Mouse (Mus musculus): Measurements from ENCODE around the gene Htr6.

Gene Htr6

DNA sequence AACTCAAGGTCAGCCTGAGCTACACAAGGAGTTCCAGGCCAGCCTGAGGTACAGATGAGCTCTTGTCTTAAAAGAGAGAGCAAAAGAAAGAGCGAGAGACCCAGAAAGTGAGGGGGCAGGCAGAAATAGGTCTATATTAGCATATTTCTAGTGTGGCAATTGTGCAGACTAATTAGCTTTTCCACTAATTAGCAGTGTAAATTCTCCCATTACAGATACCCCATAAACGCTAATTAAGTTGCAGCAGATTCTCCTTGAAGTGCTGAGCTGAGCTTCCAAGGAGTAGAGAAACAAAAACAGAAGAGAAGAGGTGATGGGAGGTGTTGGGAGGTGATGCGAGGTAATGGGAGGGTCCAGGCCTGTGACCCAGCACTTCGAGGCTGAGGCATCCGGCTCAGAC, 32.8 kb downstream of the Htr6 start:
- no peak for DNase-seq

DNA sequence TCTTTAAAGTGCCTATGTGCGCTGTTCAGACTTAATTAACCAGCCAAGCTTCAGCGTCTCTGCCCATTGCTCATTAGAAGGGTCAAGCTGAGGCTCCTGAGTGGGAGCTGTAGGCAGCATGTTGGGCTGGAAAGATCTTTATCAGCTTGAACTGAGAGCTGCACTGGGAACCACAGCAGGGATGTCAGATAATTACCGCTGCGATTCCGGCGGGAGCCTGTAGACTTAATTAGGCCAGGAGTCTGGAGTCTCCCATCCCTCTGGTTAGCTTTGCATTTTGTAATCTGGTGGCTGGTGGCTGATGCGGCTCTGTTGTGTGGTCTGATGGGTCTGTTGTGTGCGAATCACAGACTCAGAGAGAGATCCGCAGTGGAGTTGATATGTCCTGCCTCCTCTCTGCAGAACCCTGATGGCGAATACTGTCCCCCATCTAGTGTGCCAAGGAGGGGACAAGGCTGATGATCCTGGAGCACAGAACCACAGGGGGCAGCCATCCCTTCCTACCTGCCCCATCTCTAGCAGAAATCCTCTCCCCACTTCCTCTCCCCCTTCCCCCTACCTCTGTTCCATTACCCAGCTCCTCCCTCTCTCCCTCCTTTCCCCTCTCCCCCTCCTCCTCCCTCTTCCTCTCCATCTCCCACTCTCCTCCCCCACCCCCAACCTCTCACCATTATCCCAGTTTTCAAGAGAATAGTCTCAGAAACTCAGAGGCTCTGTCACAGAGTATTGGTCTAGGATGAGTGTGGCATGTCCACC, 35.1 kb downstream of the Htr6 start:
- DNase-seq: no peak

DNA sequence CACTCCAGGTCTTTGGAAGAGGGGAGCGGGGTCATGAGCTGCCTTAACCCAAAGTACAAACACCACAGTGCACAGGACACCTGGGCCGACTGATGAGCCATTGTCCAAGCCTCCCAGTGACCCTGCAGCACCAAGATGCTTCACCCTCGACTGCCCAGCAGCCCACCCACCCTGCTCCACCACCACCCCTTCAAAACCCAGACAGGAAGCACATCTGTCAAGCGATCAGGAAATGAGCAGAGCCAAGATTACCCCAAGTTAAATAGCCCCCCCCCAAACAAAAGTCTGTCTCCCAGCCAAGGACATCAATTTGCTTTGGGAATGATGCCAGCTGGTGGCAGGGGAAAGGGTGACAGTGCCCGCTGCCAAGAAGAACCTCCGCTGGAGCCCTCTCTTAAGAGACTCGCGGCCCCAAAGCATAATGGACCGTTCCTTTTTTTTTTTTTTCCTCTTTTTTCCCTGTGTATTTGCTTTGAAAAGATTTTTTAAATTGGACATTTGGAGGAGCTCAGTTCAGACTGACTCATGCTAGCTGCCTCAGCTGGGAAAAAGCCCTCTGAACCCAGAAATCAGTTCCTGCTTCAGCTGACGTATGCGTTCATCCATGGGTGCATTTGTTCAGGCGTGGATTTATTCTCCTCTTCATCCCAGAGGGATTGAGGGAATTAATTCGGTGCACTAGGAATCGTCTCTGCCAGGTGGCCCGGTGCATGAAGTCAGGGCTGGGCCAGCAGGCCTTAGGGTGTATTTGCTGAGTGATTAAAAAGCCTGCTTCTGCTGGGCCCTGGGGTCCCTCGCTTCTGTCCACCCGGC, 37.4 kb downstream of the Htr6 start:
- no peak for DNase-seq

DNA sequence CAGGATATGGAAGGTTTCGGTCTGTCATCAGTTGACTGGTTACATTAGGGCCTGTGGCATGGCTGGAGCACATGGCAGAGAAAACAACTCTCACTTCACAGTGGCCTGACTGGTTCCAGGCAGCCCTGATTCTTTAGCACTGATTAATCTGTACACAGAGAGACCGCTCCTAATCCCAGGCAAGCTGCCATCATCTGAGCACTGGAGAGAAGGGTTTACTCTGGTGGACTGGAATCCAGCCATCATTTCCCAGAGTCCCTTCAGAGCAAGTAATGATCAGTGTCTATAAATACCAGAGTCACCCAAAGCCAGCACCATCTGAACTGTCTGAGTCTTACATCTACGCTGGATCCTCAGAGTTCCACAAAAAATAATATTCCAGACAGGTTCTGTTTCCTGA, 39.6 kb downstream of the Htr6 start:
- no peak for DNase-seq

DNA sequence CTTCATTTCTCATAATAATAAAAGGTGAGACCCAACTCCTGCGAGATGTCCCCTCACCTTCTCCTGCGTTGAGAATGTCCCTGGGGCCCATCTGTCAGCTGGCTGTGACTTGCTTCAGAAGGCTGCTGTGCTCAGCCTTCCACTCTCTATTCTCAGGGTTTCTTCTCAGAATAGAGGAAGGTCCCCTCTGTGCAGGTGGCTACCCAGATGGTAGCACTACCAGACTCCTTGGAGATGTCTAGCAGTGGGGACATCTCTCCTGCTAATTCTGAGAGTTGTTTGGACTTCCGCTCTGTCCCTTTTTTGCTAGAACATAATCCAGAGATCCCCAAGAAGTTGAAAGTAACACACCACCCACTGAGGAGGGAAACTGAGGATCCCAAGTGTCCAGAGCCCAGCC, 40.4 kb downstream of the Htr6 start:
- DNase-seq: no peak

DNA sequence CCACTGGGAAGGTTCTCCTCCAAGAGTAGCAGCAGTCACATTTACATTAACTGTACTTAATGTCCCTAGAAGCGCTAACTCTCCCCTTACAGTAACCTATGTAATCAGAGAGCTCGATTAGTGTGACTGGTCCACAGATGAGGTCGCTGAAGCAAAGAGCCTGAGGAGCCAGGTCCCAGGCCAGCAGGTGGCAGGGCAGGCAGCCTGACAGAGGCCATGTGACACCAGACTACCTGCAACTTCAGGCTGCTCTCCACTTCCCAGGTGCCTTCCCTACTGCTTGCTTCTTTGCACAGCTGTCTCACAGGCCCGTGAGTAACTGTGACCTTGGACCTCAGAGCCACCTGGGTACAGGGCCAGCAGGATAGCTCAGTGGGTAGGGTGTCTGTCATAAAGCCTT, 40.8 kb downstream of the Htr6 start:
- no peak for DNase-seq

DNA sequence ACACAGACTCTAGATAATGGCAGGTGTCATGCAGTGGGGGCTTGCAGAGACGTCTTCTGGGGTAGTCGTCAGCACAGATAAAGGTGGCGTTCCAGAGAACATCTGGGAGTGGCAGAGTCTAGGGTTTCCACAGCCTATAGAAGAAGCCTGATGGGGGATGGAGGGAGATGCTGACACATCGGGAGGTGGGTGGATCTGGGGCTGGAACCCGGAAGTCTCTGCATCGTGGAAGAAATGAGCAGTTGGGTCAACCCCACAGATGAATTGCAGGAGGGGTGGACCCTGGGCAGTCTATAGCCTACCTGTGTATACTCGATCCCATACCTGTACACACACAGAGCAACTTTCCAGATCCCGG, 41.4 kb downstream of the Htr6 start:
- no peak for DNase-seq

DNA sequence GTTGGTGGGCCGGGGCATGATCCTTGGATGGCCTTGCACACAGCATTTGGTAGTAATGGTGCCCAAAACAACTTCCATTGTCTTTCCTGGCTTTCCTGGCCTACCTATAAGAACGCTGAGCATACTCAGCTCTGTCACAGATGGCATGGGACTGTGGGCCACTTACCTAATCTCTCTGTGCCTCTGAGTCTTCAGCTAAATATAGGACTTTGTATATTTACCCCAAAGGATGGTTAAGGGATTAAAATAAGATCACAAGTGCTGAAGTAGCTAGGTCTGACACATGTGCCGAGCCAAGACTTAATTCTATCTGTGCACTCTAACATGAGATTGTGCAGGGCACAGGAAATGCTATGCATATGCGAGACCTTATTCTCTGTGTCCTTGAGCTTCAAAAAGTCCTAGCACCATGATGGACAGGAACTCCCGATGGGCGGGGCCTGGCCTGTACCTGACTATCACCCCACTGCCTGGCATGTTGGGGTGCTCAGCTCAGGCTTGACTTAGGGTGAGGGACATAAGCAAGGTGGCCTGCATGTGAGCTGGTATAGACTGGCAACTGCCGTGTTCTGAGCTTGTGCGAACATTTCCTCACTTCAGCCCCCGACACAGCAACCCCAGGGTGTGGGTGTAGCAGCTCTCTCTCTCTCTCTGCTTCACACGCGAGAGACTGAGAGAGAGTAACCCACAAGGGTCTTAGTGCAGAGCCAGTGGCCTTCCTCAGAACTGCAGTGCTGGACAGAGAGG, 41.9 kb downstream of the Htr6 start:
- DNase-seq: no peak

DNA sequence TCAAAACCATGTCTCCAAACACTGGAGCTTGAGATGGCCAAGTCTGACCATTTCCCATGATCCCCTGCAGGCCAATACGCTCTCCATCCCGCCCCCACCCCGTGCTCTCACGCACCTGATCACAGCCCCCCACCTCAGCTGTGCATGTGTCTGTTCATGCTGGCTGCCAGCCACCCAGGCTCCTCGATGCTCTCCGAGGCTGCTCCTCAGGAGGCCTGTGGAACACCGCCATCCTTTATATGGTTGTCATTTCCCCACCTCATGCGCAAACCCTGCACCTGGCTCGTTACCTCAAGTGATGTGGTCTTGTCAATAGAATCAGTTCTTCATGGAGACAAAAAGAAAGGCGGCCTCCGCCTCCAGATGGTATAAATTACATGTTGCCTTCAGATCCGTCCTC, 42.8 kb downstream of the Htr6 start:
- no peak for DNase-seq

DNA sequence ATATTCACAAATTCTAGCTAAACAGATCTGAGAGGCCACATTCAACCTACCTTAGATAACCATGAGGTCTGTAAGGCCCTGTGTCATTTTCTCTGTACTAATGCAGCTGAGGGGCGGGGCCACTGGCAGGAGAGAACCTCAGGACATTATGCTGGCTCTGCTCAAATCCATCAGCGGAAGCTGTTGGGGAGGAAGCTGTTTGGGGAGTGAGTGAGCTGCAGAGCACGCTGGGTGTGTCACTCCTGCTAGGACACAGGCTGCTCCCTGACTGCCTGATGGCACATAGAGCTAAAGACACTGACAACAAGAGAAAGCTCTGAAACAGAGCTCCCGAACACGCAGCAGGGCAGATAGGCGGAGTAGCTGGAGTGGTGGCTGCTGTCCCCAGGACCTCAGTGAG, 44.7 kb downstream of the Htr6 start:
- DNase-seq: no peak

DNA sequence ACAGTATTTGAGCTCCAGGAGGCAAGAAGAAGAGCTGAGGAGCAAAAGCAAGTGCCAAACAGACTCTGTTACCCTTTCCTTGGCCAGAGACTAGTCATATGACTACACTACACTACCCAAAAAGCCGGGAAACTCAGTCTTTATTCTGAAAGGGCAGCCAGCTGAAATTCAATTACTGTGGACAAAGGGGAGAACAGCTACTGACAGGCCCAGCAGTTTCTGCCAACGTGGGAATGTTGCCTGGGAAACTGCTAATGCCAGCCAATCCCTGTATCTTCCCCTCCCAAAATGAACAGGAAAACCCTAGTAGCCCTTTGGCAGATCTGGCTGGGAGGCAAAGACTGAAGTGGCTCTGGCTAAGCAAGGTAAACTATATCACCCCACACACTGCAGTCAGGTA, 51.0 kb downstream of the Htr6 start:
- DNase-seq: no peak

DNA sequence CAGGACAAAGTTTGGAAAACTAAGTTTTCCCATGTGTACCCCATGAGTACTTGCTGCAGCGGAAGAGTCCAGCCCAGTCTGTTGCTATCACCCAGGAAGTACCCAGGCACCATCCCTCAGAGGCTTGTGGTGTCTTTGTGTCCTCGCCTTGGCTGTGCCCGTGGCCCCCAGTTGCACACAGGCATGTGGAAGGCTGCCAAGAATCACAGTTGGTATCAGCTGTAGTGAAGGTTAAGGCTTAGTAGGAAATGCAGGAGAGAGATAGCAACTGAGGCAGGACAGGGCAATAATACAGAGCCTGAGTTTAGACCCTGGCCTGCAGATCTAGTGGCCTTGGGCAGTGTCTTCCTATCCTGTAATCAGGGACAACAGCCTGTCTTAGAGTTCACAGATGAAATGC, 55.0 kb downstream of the Htr6 start:
- DNase-seq: no peak

DNA sequence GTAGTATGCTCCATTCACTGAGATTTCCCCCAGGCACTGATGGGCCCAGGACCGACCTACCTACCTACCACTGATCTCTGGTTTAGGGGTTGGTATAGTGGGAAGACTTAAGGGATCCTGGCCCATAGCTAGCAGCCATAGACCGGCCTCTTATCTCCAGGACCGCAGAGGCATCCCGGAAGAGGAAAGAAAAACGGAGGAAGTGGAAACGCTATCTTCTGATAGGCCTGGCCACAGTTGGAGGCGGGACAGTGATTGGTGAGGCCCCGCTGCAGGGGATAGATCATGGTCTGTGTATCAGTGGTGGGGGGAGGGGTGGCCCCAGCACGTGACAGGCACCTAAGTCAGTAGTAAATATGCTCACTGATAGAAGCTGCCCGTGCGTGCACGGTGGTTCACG, 56.0 kb downstream of the Htr6 start:
- no peak for DNase-seq

DNA sequence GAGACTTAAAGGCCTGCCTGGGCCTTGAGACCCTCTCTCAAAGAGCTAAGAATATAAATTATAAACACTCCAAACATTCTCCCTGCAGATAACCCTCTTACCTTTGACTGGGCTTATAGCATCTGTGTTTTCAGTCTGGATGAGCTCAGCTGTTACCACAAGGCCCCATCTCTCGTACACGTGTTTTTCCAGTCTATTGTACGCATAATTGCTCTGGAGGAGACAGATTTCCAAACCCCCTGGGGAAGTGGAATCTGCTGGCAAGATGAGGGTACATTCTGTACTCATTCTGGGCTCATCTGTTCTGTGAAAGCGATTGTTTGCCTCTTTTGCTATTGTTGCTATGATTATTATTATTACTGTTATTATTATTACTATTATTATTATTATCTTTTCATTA, 56.4 kb downstream of the Htr6 start:
- no peak for DNase-seq

DNA sequence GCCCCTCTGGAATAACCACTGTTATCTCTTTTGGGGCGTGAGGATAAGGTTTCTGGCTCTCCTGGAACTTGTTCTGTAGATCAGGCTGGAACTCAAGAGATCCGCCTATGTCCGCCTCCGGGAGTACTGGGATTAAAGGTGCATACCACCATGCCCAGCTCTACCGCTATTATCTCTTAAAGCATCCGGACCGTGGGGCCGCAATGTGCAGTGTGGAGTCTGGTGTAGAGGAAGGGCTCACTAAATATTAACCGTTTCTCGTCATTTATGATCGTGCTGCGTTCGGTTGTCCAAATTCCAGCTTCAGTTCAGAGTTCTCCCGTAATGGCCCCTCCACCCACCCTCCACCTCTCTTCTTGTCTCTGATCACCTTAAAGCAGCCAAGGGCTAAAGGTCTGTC, 57.0 kb downstream of the Htr6 start:
- DNase-seq: no peak

DNA sequence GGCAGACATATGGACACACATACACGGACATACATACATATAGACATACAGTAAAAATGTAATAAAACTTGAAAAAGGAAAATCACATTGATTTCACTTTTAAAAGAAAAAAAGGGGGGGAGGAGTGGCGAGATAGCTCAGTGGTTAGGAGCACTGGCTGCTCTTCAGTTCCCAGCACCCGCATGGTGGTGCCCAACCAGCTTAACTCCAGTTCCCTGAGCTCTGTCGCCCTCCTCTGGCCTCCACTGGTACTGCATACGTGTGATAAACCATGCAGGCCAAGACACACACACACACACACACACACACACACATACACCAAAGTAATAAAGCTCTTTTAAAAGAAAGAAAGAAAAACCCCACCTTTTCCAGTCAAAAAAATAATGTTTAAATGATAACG, 60.6 kb downstream of the Htr6 start:
- peak; percentile 10 for DNase-seq

DNA sequence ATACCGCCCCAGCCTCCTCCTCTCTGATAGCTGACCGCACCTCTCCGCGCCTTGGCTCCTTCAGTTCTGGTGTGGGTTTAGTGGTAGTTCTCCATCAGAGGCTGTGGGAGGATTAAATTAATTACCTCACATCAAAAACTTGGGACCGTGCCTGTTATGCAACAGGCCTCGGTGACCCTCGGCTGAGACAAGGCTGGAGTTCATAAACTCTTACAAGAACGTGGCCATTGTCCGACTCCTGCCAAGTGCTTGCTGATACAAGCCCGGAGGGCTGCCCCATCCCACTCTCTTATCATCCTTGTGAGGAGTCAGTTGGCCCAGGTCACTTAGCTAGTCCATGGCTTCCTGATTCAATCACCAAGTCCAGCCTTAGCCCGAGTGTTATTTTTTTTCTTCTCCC, 62.1 kb downstream of the Htr6 start:
- no peak for DNase-seq

DNA sequence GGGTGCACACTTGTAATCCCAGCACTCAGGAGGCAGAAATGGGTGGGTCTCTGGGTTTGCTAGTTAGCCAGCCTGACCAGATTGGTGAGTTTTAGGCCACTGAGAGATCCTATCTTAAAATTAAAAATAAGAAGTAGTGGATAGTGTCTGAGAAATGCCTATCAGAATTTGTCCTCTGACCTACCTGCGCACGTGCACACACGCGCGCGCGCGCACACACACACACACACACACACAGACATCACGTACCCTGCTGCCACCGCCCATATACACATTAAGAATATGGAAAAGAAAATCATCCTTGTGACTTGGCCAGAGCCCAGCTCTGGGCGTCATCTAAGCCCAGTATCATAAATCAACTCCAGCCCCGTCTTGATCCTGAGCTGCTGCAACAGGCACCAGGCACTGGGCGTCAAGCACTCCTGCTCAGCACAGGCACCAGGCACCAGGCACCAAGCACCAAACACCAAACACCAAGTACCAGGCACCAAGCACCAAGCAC, 64.1 kb downstream of the Htr6 start:
- no peak for DNase-seq
